Mouse (Mus musculus): ENCODE results near the gene Rbpj. TPM values are rescaled to one million over a fixed set of nuclear protein-coding genes. Genes with fewer than 3 reads are reported as not detected.
A peak's percentile ranks its signal among the peaks of the same experiment; 100 is the strongest.

The Rbpj gene
- total and polyA plus RNA-seq, 2 experiments from 2014 or later: 17.6 to 22.4 TPM

GRCm38 (mm10) chr5:53618844-53619243, 152.9 kb downstream of the Rbpj start:
- Histone ChIP-seq H3K27ac (no peak overlapping the region), H3K4me2 (ENCODE audit: low read depth, low read length) (no peak overlapping the region), H3K36me3 (ENCODE audit: insufficient read depth, low read length) (no peaks in the 10 kb centered on the region), H3K27me3 (ENCODE audit: insufficient read depth, low read length) (no peaks in the 10 kb centered on the region), H3K9me3 (ENCODE audit: low read length) (peaks cover 2% of the 10 kb centered on the region; the same call in 1 of the 2 replicates), H3K4me1 (ENCODE audit: insufficient read depth, low read length) (no peaks in the 10 kb centered on the region), H3K4me3 (ENCODE audit: low read length) (no peak overlapping the region), H3K9ac (replicated peaks; ENCODE audit: low read length) (no peak overlapping the region)
- TF ChIP-seq CTCF (IDR thresholded peaks at IDR 0.05; ENCODE audit: low read depth): no peak
- 95% methylated on average over 1 of the region's 1 CpGs for WGBS
- ATAC-seq (no peak), DNase-seq (ENCODE audit: low spot score) (no peak)

- no peak overlapping the region for H3K4me3 ChIP-seq (ENCODE audit: low read length)
- no peak for TF ChIP-seq CTCF (IDR thresholded peaks at IDR 0.05; ENCODE audit: low read depth)
- H3K27ac ChIP-seq: no peak overlapping the region
- 84% methylated on average over 3 of the region's 3 CpGs for WGBS
- no peak overlapping the region for H3K9ac ChIP-seq (replicated peaks; ENCODE audit: low read length)
- no peak overlapping the region for H3K4me2 ChIP-seq (ENCODE audit: low read depth, low read length)
- no peaks in the 10 kb centered on the region for H3K9me3 ChIP-seq (ENCODE audit: low read length)
- ATAC-seq (no peak), DNase-seq (ENCODE audit: low spot score) (no peak)
- no peaks in the 10 kb centered on the region for H3K27me3 ChIP-seq (ENCODE audit: insufficient read depth, low read length)
- no peaks in the 10 kb centered on the region for H3K36me3 ChIP-seq (ENCODE audit: insufficient read depth, low read length)
- no peaks in the 10 kb centered on the region for H3K4me1 ChIP-seq (ENCODE audit: insufficient read depth, low read length)
Measured at GRCm38 (mm10) chr5:53632026-53632425, 166.1 kb downstream of the Rbpj start.

GRCm38 (mm10) chr5:53636795-53637194, 170.8 kb downstream of the Rbpj start:
- Histone ChIP-seq H3K27me3 (ENCODE audit: insufficient read depth, low read length) (no peaks in the 10 kb centered on the region), H3K4me1 (ENCODE audit: insufficient read depth, low read length) (no peaks in the 10 kb centered on the region), H3K4me3 (ENCODE audit: low read length) (no peak overlapping the region), H3K27ac (no peak overlapping the region), H3K9me3 (ENCODE audit: low read length) (no peaks in the 10 kb centered on the region), H3K36me3 (ENCODE audit: insufficient read depth, low read length) (no peaks in the 10 kb centered on the region), H3K9ac (replicated peaks; ENCODE audit: low read length) (no peak overlapping the region), H3K4me2 (ENCODE audit: low read depth, low read length) (no peak overlapping the region)
- WGBS: 79% methylated on average over 3 of the region's 3 CpGs
- ATAC-seq (no peak), DNase-seq (ENCODE audit: low spot score) (no peak)
- no peak for TF ChIP-seq CTCF (IDR thresholded peaks at IDR 0.05; ENCODE audit: low read depth)

DNA sequence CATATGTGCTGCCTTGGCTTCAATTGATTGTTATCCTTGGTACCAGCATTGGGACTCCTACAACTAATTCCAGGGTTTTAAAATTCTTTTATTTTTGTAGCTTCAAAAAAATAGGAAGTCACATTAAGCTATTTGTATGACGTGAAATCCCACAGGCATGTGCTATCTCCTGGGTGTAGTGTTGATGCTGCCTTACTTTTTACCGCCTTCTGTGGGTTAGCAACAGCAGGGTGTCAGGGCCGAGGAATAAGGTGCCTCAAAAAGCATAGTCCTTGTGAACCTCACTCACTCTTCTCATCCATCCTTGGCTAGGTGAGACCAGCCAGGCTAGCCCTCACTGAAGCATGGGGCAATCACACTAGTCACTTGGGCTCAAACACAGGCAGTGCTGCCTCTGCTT, 171.3 kb downstream of the Rbpj start:
- H3K9me3 ChIP-seq (ENCODE audit: low read length): no peaks in the 10 kb centered on the region
- H3K27ac ChIP-seq: no peak overlapping the region
- no peak overlapping the region for H3K4me3 ChIP-seq (ENCODE audit: low read length)
- H3K27me3 ChIP-seq (ENCODE audit: insufficient read depth, low read length): no peaks in the 10 kb centered on the region
- WGBS: 84% methylated on average over 3 of the region's 3 CpGs
- H3K4me2 ChIP-seq (ENCODE audit: low read depth, low read length): no peak overlapping the region
- ATAC-seq: no peak
- no peak for TF ChIP-seq CTCF (IDR thresholded peaks at IDR 0.05; ENCODE audit: low read depth)
- no peak for DNase-seq (ENCODE audit: low spot score)
- no peaks in the 10 kb centered on the region for H3K4me1 ChIP-seq (ENCODE audit: insufficient read depth, low read length)
- no peak overlapping the region for H3K9ac ChIP-seq (replicated peaks; ENCODE audit: low read length)
- H3K36me3 ChIP-seq (ENCODE audit: insufficient read depth, low read length): no peaks in the 10 kb centered on the region

- DNase-seq (ENCODE audit: low spot score): peak; percentile 74
- H3K4me1 ChIP-seq (ENCODE audit: insufficient read depth, low read length): no peaks in the 10 kb centered on the region
- no peak for ATAC-seq
- no peak overlapping the region for H3K4me2 ChIP-seq (ENCODE audit: low read depth, low read length)
- peak; percentile 71 for TF ChIP-seq CTCF (IDR thresholded peaks at IDR 0.05; ENCODE audit: low read depth)
- H3K4me3 ChIP-seq (ENCODE audit: low read length): no peak overlapping the region
- no peak overlapping the region for H3K9ac ChIP-seq (replicated peaks; ENCODE audit: low read length)
- no peaks in the 10 kb centered on the region for H3K27me3 ChIP-seq (ENCODE audit: insufficient read depth, low read length)
- no peak overlapping the region for H3K27ac ChIP-seq
- WGBS: 68% methylated on average over 3 of the region's 3 CpGs
- no peaks in the 10 kb centered on the region for H3K36me3 ChIP-seq (ENCODE audit: insufficient read depth, low read length)
- no peaks in the 10 kb centered on the region for H3K9me3 ChIP-seq (ENCODE audit: low read length)
Measured at GRCm38 (mm10) chr5:53638647-53639046, 172.7 kb downstream of the Rbpj start.

- WGBS: 92% methylated on average over 4 of the region's 9 CpGs
Measured at GRCm38 (mm10) chr5:53646669-53647068, 180.7 kb downstream of the Rbpj start.

GRCm38 (mm10) chr5:53647358-53647757, 181.4 kb downstream of the Rbpj start:
- TF ChIP-seq CTCF (IDR thresholded peaks at IDR 0.05; ENCODE audit: low read depth): no peak
- no peaks in the 10 kb centered on the region for H3K4me1 ChIP-seq (ENCODE audit: insufficient read depth, low read length)
- H3K27me3 ChIP-seq (ENCODE audit: insufficient read depth, low read length): no peaks in the 10 kb centered on the region
- WGBS: 96% methylated on average over 2 of the region's 2 CpGs
- no peak overlapping the region for H3K9ac ChIP-seq (replicated peaks; ENCODE audit: low read length)
- DNase-seq (ENCODE audit: low spot score) (no peak), ATAC-seq (no peak)
- H3K4me2 ChIP-seq (ENCODE audit: low read depth, low read length): no peak overlapping the region
- no peak overlapping the region for H3K27ac ChIP-seq
- H3K4me3 ChIP-seq (ENCODE audit: low read length): no peak overlapping the region
- peaks cover 15% of the 10 kb centered on the region; the same call in 1 of the 2 replicates for H3K36me3 ChIP-seq (ENCODE audit: insufficient read depth, low read length)
- H3K9me3 ChIP-seq (ENCODE audit: low read length): no peaks in the 10 kb centered on the region

More at GRCm38 (mm10) chr5:53646669-53647068, 180.7 kb downstream of the Rbpj start:
- Histone ChIP-seq H3K36me3 (ENCODE audit: insufficient read depth, low read length) (0 out of 2 replicates have a peak, but pooled peaks cover 9% of the 10 kb centered on the region), H3K27me3 (ENCODE audit: insufficient read depth, low read length) (no peaks in the 10 kb centered on the region), H3K4me3 (ENCODE audit: low read length) (no peak overlapping the region), H3K9me3 (ENCODE audit: low read length) (no peaks in the 10 kb centered on the region), H3K27ac (no peak overlapping the region), H3K9ac (replicated peaks; ENCODE audit: low read length) (no peak overlapping the region), H3K4me2 (ENCODE audit: low read depth, low read length) (no peak overlapping the region), H3K4me1 (ENCODE audit: insufficient read depth, low read length) (no peaks in the 10 kb centered on the region)
- no peak for TF ChIP-seq CTCF (IDR thresholded peaks at IDR 0.05; ENCODE audit: low read depth)
- DNase-seq (ENCODE audit: low spot score) (no peak), ATAC-seq (no peak)

Measured in hindbrain, postnatal 0 days (tissue).